Comparison of ENCODE assay signal across 11 mouse cellular contexts in genomic region chr13:34311593-34311992, GRCm38 (mm10).
"Had no signal": no experiment of that assay in that cellular context is flagged by ENCODE, and none has a peak within 500 bp of the region (broad histone marks: within the 10 kb centered on the region; RNA-seq: fewer than 3 reads in every experiment).

No protein-coding gene starts in this region.

- H3K4me1 ChIP-seq: limb, embryonic 15.5 days; stomach, embryonic 15.5 days had no signal

- H3K36me3 ChIP-seq: limb, embryonic 15.5 days; lung, embryonic 15.5 days; stomach, embryonic 15.5 days had no signal

- DNase-seq: kidney, adult 8-10 months; kidney, postnatal 25 days; right cerebral cortex, postnatal 14 days; thymus, postnatal 36 days had no signal

- H3K9me3 ChIP-seq: limb, embryonic 15.5 days; lung, embryonic 15.5 days; midbrain, embryonic 12.5 days; stomach, embryonic 15.5 days had no signal

- H3K4me3 ChIP-seq: left cerebral cortex, adult 2 months; limb, embryonic 15.5 days; lung, embryonic 15.5 days; midbrain, embryonic 12.5 days; stomach, embryonic 15.5 days had no signal

- H3K27me3 ChIP-seq: limb, embryonic 15.5 days; lung, embryonic 15.5 days; midbrain, embryonic 12.5 days; stomach, embryonic 15.5 days had no signal

- ATAC-seq: intestine, postnatal 0 days; midbrain, embryonic 16.5 days had no signal

- H3K4me2 ChIP-seq: limb, embryonic 15.5 days; lung, embryonic 15.5 days; midbrain, embryonic 12.5 days; stomach, embryonic 15.5 days had no signal

- H3K9ac ChIP-seq: limb, embryonic 15.5 days; lung, embryonic 15.5 days; midbrain, embryonic 12.5 days; stomach, embryonic 15.5 days had no signal

- H3K27ac ChIP-seq: limb, embryonic 15.5 days; lung, embryonic 15.5 days; midbrain, embryonic 12.5 days; stomach, embryonic 15.5 days had no signal
